Mouse (Mus musculus): Measurements from ENCODE around the gene Dusp14. TPM values are rescaled to one million over a fixed set of nuclear protein-coding genes. Genes with fewer than 3 reads are reported as not detected.
A peak's percentile ranks its signal among the peaks of the same experiment; 100 is the strongest.

Gene Dusp14
- polyA plus RNA-seq, 1 experiment from 2014 or later = 9.1 TPM

DNA sequence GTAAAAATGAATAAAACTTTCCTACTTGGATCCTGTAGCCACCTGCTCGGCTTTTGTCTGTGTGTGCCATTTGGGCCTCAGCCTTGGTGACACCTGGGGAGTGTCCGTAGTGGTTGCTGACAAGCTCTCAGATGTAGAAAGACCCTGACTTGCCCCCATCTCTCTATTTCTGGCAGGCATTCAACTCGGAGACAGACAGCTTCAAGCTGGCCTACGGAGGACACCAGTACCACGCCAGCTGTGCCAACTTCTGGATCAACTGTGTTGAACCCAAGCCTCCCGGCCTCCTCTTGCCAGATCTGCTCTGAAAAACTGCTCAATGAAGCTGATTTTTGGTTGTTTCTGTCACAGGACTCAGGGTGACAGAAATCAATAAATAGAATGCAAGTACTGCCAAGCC is 28.4 kb downstream of the Dusp14 start:
- H3K27ac ChIP-seq = no peak overlapping the region
- ATAC-seq = no peak
- peaks cover 53% of the 10 kb centered on the region for H3K36me3 ChIP-seq

DNA sequence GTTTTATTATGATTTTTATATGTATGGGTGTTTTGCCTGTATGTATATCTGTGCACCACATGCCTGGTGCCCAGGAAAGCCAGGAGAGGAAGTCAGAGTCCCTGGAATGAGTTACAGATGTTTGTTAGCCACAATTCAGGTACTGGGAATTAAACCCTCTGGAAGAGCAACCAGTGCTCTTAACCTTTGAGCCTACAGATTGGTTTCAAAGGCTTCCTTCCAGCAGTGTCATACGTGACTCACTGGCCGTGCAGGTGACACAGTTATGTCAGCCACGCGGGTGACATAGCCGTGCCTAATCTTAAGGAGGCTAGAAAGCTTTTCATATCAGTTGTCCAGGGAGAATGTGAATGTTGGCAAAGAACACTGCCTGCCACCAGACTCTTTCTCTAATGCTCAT is 35.4 kb downstream of the Dusp14 start:
- WGBS = 86% methylated on average over 5 of the region's 5 CpGs
- Histone ChIP-seq H3K36me3 (peaks cover 79% of the 10 kb centered on the region), H3K4me3 (replicated peaks) (no peak overlapping the region), H3K27me3 (peaks cover 6% of the 10 kb centered on the region; the same call in 1 of the 2 replicates), H3K27ac (no peak overlapping the region), H3K4me1 (replicated peaks) (no peaks in the 10 kb centered on the region), H3K9ac (replicated peaks) (no peak overlapping the region), H3K4me2 (replicated peaks) (no peak overlapping the region), H3K9me3 (no peaks in the 10 kb centered on the region)
- no peak for ATAC-seq

More for the DNA sequence above, 28.4 kb downstream of the Dusp14 start:
- H3K27me3 ChIP-seq = peaks cover 39% of the 10 kb centered on the region
- no peak overlapping the region for H3K4me2 ChIP-seq (replicated peaks)
- H3K9ac ChIP-seq (replicated peaks) = no peak overlapping the region
- no peak overlapping the region for H3K4me3 ChIP-seq (replicated peaks)
- 81% methylated on average over 6 of the region's 6 CpGs for WGBS
- no peaks in the 10 kb centered on the region for H3K9me3 ChIP-seq
- peaks cover 30% of the 10 kb centered on the region for H3K4me1 ChIP-seq (replicated peaks)

DNA sequence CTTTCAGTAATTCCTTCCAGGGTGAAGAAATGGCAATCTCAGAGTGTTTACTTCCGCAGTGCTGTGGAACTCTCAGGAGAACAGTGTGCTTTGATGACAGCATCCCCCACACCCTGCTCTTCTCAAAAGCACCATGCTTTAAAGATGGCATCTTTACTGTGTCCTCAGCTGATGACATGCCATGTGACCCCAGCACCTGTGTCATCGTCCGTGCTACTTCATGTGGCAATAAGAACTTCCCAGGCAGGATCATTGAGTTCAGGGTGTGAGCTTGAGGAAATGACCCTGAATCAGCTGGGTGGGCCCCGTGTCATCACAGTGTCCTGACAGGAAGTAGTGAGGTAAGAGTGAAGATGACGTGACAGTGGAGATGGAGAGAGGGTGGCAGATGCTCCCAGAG is 36.5 kb downstream of the Dusp14 start:
- Histone ChIP-seq H3K27me3 (no peaks in the 10 kb centered on the region), H3K4me2 (replicated peaks) (no peak overlapping the region), H3K36me3 (peaks cover 83% of the 10 kb centered on the region), H3K9me3 (no peaks in the 10 kb centered on the region), H3K4me1 (replicated peaks) (no peaks in the 10 kb centered on the region), H3K4me3 (replicated peaks) (no peak overlapping the region), H3K27ac (no peak overlapping the region), H3K9ac (replicated peaks) (no peak overlapping the region)
- WGBS = 91% methylated on average over 5 of the region's 5 CpGs
- ATAC-seq = no peak

DNA sequence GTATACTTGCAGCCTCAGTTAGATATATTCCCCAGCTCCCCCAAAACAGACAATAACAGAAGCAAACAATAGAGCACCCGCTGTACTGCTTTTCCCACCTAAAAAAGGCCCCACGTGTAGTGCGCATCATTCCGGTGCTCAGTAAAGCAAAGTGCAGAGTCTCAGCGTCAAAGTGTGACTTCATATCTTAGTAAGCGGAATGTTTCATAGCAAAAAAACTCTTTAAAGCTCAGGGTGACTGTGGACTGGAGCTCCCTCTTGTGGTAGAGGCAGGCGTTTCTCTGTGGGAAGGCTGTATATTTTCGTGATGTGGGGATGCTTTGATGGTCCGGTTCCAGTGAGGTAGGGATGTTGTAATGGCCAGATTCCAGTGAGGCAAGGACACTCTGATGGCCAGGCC is 37.1 kb downstream of the Dusp14 start:
- Histone ChIP-seq H3K9ac (replicated peaks) (no peak overlapping the region), H3K4me1 (replicated peaks) (no peaks in the 10 kb centered on the region), H3K4me2 (replicated peaks) (no peak overlapping the region), H3K36me3 (peaks cover 85% of the 10 kb centered on the region), H3K9me3 (no peaks in the 10 kb centered on the region), H3K4me3 (replicated peaks) (no peak overlapping the region), H3K27me3 (no peaks in the 10 kb centered on the region), H3K27ac (no peak overlapping the region)
- no peak for ATAC-seq
- 58% methylated on average over 9 of the region's 9 CpGs for WGBS

DNA sequence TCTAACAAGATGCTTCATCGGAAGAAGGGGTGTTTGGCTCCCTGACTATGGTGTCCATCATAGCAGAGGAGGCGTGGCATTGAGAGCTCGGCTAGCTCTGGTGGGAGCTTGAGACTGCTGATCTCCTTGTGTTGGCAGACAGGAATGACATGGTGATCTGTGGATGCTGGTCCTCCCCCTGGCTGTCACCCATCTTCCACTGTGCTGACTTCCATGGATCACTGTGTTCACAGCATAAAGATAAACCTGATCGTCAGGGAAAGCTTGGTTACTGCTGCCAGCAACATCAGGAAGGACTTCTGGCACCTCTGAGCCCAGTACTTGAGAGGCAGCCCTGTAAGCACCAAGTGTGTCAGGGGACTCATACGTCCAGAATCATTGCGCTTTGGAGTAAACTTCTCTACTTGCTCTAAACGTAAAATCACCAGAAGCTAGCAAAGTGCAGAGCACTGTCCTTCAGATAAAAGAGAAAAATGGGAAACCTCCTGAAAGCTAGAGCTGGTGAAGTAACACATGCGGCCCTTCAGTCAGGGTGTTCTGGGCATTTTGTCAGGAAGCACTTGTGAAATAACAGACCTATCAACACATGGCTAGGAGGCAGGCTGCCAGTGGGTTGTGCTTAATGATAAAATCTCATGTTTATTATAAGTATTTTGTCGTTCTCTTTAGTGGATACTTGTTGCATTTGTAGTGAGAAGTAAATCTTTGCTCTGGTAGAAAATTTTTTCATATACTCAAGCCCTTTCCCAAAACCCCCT is 40.6 kb downstream of the Dusp14 start:
- 91% methylated on average over 9 of the region's 9 CpGs for WGBS
- no peaks in the 10 kb centered on the region for H3K27me3 ChIP-seq
- ATAC-seq = no peak
- no peaks in the 10 kb centered on the region for H3K9me3 ChIP-seq
- no peak overlapping the region for H3K4me2 ChIP-seq (replicated peaks)
- H3K4me3 ChIP-seq (replicated peaks) = no peak overlapping the region
- no peaks in the 10 kb centered on the region for H3K4me1 ChIP-seq (replicated peaks)
- H3K36me3 ChIP-seq = peaks cover 97% of the 10 kb centered on the region
- no peak overlapping the region for H3K9ac ChIP-seq (replicated peaks)
- no peak overlapping the region for H3K27ac ChIP-seq

DNA sequence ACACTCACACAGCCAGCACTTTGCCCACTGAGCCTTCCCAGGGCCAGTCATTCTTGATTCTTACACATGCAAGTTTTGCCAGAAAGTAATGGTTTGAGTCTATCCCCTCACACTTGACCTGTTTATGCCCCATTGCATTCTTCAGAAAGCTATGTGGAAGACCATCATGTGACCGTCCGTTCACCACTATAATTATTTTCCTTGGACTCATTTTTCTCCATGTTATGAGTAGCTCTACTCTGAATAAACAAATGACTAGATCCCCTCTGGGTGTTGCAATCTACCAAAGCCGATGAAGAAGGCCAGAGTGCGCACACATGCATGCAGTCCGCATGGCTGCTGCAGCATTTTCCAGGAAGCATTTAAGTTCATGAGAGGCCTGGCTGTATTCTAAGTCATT is 41.8 kb downstream of the Dusp14 start:
- 96% methylated on average over 5 of the region's 5 CpGs for WGBS
- H3K9ac ChIP-seq (replicated peaks) = no peak overlapping the region
- H3K4me2 ChIP-seq (replicated peaks) = no peak overlapping the region
- ATAC-seq = no peak
- H3K9me3 ChIP-seq = no peaks in the 10 kb centered on the region
- H3K27ac ChIP-seq = no peak overlapping the region
- H3K4me3 ChIP-seq (replicated peaks) = no peak overlapping the region
- H3K27me3 ChIP-seq = no peaks in the 10 kb centered on the region
- H3K36me3 ChIP-seq = peaks cover 97% of the 10 kb centered on the region
- H3K4me1 ChIP-seq (replicated peaks) = no peaks in the 10 kb centered on the region

DNA sequence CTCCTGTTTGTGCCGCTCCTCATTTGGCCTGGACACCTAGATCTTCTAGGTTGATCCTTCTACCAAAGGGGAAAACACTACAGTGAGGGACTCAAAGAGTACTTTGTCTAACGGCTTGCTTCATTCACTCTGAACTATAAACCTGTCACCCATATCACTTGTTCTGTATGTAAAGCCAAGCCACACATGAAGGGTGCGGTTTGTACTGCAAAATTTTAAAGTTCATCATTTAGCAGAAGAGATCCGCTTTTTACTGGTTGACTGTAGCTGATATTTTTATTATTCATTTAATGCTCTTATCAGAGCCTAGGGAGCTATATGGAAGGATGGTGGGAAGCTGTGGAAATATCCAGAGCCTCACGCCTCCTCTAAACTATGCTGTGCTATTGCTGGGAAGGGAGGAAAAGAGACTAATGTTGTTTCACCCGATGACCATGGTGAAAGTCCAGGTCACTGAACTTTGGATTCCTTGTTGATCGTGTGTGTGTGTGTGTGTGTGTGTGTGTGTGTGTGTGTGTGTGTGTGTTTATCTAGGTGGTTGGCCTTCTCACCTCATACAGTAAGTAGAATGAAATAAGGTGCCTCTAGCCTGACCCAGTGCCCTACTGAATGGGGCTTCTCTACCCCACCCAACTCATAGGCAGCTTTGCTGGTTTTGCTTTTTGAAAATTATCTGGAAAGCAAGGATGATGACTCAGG is 52.1 kb downstream of the Dusp14 start:
- H3K27me3 ChIP-seq = no peaks in the 10 kb centered on the region
- peaks cover 43% of the 10 kb centered on the region for H3K36me3 ChIP-seq
- H3K9ac ChIP-seq (replicated peaks) = no peak overlapping the region
- no peak for ATAC-seq
- peaks cover 32% of the 10 kb centered on the region for H3K4me1 ChIP-seq (replicated peaks)
- H3K4me2 ChIP-seq (replicated peaks) = no peak overlapping the region
- no peaks in the 10 kb centered on the region for H3K9me3 ChIP-seq
- no peak overlapping the region for H3K27ac ChIP-seq
- no peak overlapping the region for H3K4me3 ChIP-seq (replicated peaks)
- 93% methylated on average over 7 of the region's 7 CpGs for WGBS

DNA sequence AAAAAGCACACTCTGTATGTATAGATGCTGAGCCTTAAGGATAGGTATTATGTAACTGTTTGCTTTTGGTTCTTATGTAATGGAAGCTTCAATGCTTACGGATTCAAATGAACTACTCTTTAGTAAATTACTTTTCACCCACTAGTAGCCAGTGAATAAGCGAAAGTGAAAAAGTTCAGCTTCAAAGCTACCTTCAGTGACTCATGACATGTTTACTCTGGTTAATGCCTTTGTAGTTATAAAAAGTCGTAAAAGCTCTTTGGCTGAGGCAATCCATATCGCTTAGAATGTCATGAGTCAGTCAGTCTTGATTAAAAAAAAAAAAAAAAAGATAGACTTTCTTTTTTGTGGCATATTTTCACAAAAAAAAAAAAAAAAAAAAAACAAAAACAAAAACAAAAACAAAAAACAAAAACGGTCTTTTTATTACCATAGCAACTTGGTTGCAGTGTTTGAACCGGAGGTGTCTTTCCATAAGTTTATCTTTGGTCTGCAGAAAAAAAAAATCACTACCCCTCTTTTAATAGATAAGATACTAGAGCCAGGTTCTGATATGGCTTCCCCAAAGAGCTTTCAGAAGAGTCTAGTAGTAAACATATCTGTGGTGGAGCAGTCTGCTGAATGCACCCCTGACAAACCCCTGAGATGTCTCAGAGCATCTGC is 52.8 kb downstream of the Dusp14 start:
- Histone ChIP-seq H3K4me2 (replicated peaks) (no peak overlapping the region), H3K9me3 (no peaks in the 10 kb centered on the region), H3K36me3 (peaks cover 36% of the 10 kb centered on the region), H3K9ac (replicated peaks) (no peak overlapping the region), H3K4me3 (replicated peaks) (no peak overlapping the region), H3K27me3 (no peaks in the 10 kb centered on the region), H3K4me1 (replicated peaks) (peaks cover 38% of the 10 kb centered on the region), H3K27ac (no peak overlapping the region)
- WGBS = 95% methylated on average over 6 of the region's 6 CpGs
- no peak for ATAC-seq

DNA sequence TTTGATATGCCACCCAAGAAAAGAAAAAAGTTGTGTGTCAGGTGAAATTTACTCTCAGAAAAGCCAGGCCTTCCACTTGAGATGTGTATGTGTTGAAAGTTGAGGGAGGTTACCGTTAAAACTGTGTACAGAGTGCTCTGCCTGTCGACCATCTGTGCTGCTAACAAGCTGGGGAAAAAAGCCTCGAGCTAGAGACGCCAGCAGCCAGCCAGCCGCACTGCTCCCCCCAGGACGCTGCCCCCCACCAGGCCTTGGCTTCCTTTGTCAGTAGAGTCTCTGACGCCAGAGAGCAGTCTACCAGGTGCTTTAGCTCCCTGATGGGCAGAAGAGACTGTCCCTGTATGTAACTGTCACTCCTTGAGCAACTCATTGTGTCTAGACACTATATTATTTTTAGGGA is 56.0 kb downstream of the Dusp14 start:
- H3K27ac ChIP-seq = peak overlapping the region; percentile 46; the same call in 1 of the 2 replicates
- 5% methylated on average over 7 of the region's 7 CpGs for WGBS
- H3K9me3 ChIP-seq = no peaks in the 10 kb centered on the region

DNA sequence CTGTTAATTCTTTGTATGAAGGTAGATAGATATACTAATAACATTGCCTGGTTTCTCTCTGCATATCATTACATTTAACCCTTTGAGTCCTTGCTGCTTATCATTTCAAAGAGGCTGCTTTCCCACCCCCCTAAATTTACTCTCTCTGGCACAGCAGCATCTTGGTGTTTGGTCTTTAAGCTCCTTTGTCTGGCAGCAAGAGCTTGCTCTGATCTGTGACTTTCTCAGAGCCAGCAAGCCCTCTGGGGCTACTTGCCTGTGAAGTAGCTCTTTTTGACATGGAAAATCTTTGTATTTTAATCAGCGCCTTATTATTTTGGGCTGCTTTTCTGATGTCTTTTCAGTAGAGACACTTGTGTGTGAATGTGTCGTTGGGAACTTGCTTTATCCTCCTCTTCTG is 57.5 kb downstream of the Dusp14 start:
- no peaks in the 10 kb centered on the region for H3K27me3 ChIP-seq
- peaks cover 56% of the 10 kb centered on the region for H3K4me1 ChIP-seq (replicated peaks)
- H3K4me2 ChIP-seq (replicated peaks) = peak overlapping the region; percentile 42
- H3K36me3 ChIP-seq = peaks cover 30% of the 10 kb centered on the region
- H3K27ac ChIP-seq = peak overlapping the region; percentile 63
- 0 out of 2 replicates have a peak overlapping the region, but pooled peaks have one; percentile 30 for H3K9ac ChIP-seq (replicated peaks)
- 2% methylated on average over 2 of the region's 2 CpGs for WGBS
- H3K4me3 ChIP-seq (replicated peaks) = no peak overlapping the region
- no peaks in the 10 kb centered on the region for H3K9me3 ChIP-seq
- no peak for ATAC-seq

More for the DNA sequence above, 56.0 kb downstream of the Dusp14 start:
- Histone ChIP-seq H3K4me2 (replicated peaks) (no peak overlapping the region), H3K27me3 (no peaks in the 10 kb centered on the region), H3K4me1 (replicated peaks) (peaks cover 56% of the 10 kb centered on the region), H3K9ac (replicated peaks) (no peak overlapping the region), H3K36me3 (peaks cover 29% of the 10 kb centered on the region), H3K4me3 (replicated peaks) (no peak overlapping the region)
- ATAC-seq = no peak

DNA sequence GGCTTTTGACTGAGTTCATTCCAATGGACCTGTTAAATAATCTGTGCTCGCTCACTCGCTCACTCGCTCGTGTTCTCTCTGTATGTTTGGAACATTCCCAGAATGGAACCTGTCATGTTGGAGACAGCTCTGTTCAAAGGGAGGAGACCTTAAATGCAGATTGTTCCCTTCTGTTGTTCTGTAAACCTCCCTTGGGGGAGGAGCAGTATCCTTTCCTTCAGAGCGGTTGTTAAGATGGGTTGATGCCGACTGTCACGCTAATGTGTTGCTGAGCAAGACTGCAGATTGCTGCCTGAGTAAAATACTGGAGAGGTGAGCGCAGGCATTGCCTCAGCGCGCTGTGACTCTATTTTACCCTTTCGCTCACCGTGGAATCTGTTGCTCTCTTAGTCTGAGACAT is 58.0 kb downstream of the Dusp14 start:
- ATAC-seq = 0 out of 2 replicates have a peak, but pooled peaks have one; percentile 58
- Histone ChIP-seq H3K4me2 (replicated peaks) (peak overlapping the region; percentile 42), H3K27me3 (no peaks in the 10 kb centered on the region), H3K36me3 (peaks cover 34% of the 10 kb centered on the region), H3K9ac (replicated peaks) (peak overlapping the region; percentile 30; the same call in 1 of the 2 replicates), H3K4me1 (replicated peaks) (peaks cover 56% of the 10 kb centered on the region), H3K9me3 (no peaks in the 10 kb centered on the region), H3K4me3 (replicated peaks) (0 out of 2 replicates have a peak overlapping the region, but pooled peaks have one; percentile 12), H3K27ac (peak overlapping the region; percentile 63)
- 6% methylated on average over 12 of the region's 12 CpGs for WGBS

DNA sequence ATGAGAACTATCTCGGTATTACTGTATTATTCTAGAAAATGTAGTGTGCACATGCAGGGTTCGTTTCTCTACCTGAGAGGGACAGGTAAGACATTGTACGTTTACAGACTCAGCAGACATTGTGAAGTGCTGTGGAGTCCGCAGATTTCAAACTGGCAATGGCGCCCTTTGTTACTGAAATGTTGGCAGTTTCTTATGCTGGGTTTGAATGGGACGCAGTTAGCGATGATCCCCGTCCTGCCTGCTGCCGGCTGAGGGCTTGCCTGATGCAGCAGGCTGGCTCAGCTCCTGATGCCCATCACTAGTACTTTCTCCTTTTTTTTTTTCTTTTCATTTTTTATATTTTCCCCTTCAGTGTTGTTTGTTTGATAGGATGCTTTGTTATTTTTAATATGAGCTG is 58.6 kb downstream of the Dusp14 start:
- WGBS = 48% methylated on average over 9 of the region's 9 CpGs
- no peaks in the 10 kb centered on the region for H3K27me3 ChIP-seq
- H3K27ac ChIP-seq = no peak overlapping the region
- no peaks in the 10 kb centered on the region for H3K9me3 ChIP-seq
- H3K4me3 ChIP-seq (replicated peaks) = no peak overlapping the region
- peaks cover 40% of the 10 kb centered on the region for H3K36me3 ChIP-seq
- peaks cover 55% of the 10 kb centered on the region for H3K4me1 ChIP-seq (replicated peaks)
- no peak overlapping the region for H3K4me2 ChIP-seq (replicated peaks)
- no peak overlapping the region for H3K9ac ChIP-seq (replicated peaks)
- no peak for ATAC-seq
